ENCODE assay signal across 8 mouse cellular contexts in genomic region chr13:101766605-101767012, GRCm38 (mm10). TPM values are rescaled to one million over a fixed set of nuclear protein-coding genes. Genes with fewer than 3 reads are reported as not detected.
A peak's percentile ranks its signal among the peaks of the same experiment; 100 is the strongest.
DNase-seq lines count a peak whose midpoint lies in the region; ATAC-seq lines count a peak whose summit lies in the region.

No protein-coding gene starts in this region.

- H3K9me3 ChIP-seq in kidney, embryonic 14.5 days (ENCODE audit: control insufficient read depth, low read length), result no peaks in the 10 kb centered on the region
- no peaks in the 10 kb centered on the region for H3K9me3 ChIP-seq in hindbrain, embryonic 13.5 days
- no peaks in the 10 kb centered on the region for H3K9me3 ChIP-seq in midbrain, embryonic 13.5 days

- H3K4me1 ChIP-seq in kidney, embryonic 14.5 days (ENCODE audit: control insufficient read depth, insufficient read depth, low read length), result peaks cover 28% of the 10 kb centered on the region
- H3K4me1 ChIP-seq in hindbrain, embryonic 13.5 days (replicated peaks), result peaks cover 42% of the 10 kb centered on the region
- peaks cover 41% of the 10 kb centered on the region for H3K4me1 ChIP-seq in midbrain, embryonic 13.5 days (replicated peaks)

- WGBS in kidney, embryonic 14.5 days, result 0% methylated on average over 5 of the region's 5 CpGs
- WGBS in hindbrain, embryonic 13.5 days, result 0% methylated on average over 5 of the region's 5 CpGs
- WGBS in midbrain, embryonic 13.5 days, result under 1% methylated on average over 5 of the region's 5 CpGs

- no peak for DNase-seq in kidney, adult 18-20 months
- DNase-seq in adipocyte (ENCODE audit: low spot score), result peak; percentile 56
- DNase-seq in retina, postnatal 1 day, result no peak
- no peak for DNase-seq in left cerebral cortex, postnatal 14 days (ENCODE audit: low spot score in 2 of 2)
- no peak for DNase-seq in kidney, adult 11 months

- H3K4me2 ChIP-seq in kidney, embryonic 14.5 days (replicated peaks; ENCODE audit: low read depth, low read length), result peak overlapping the region; percentile 84
- peak overlapping the region; percentile 88 for H3K4me2 ChIP-seq in hindbrain, embryonic 13.5 days
- H3K4me2 ChIP-seq in midbrain, embryonic 13.5 days (replicated peaks), result peak overlapping the region; percentile 78

- no peak for ATAC-seq in kidney, embryonic 14.5 days (ENCODE audit: low FRiP score, low TSS enrichment)
- no peak for ATAC-seq in hindbrain, embryonic 13.5 days (ENCODE audit: low FRiP score)
- ATAC-seq in midbrain, embryonic 13.5 days, result no peak

- peak overlapping the region; percentile 91 for H3K9ac ChIP-seq in kidney, embryonic 14.5 days (ENCODE audit: low read depth, low read length)
- H3K9ac ChIP-seq in hindbrain, embryonic 13.5 days, result peak overlapping the region; percentile 97
- peak overlapping the region; percentile 87 for H3K9ac ChIP-seq in midbrain, embryonic 13.5 days (replicated peaks)

- intact Hi-C loops in left cerebral cortex, postnatal 14 days (cut with DNase I), result loop anchor here (5.0 kb wide), 1 partner anchor 141 kb away; no protein-coding TSS in a partner anchor

- no peaks in the 10 kb centered on the region for H3K27me3 ChIP-seq in kidney, embryonic 14.5 days (ENCODE audit: control insufficient read depth, insufficient read depth, low read length)
- H3K27me3 ChIP-seq in hindbrain, embryonic 13.5 days, result 0 out of 2 replicates have a peak, but pooled peaks cover 2% of the 10 kb centered on the region
- peaks cover 3% of the 10 kb centered on the region; the same call in 1 of the 2 replicates for H3K27me3 ChIP-seq in midbrain, embryonic 13.5 days

- peak overlapping the region; percentile 97; the same call in 1 of the 2 replicates for H3K27ac ChIP-seq in kidney, embryonic 14.5 days (ENCODE audit: low read depth, low read length)
- H3K27ac ChIP-seq in hindbrain, embryonic 13.5 days, result peak overlapping the region; percentile 97
- peak overlapping the region; percentile 97 for H3K27ac ChIP-seq in midbrain, embryonic 13.5 days

- H3K36me3 ChIP-seq in kidney, embryonic 14.5 days (ENCODE audit: control insufficient read depth, insufficient read depth, low read length), result no peaks in the 10 kb centered on the region
- H3K36me3 ChIP-seq in hindbrain, embryonic 13.5 days, result no peaks in the 10 kb centered on the region
- no peaks in the 10 kb centered on the region for H3K36me3 ChIP-seq in midbrain, embryonic 13.5 days

- peak overlapping the region; percentile 92 for H3K4me3 ChIP-seq in kidney, embryonic 14.5 days (ENCODE audit: low read length)
- H3K4me3 ChIP-seq in hindbrain, embryonic 13.5 days, result peak overlapping the region; percentile 94
- peak overlapping the region; percentile 95 for H3K4me3 ChIP-seq in midbrain, embryonic 13.5 days (replicated peaks)

RNA-seq across cellular contexts. Expression of gene Pik3r1, which starts 1.4 kb away (rescaled TPM):
- 34.9 and 63.2 TPM in 2 replicates for polyA plus RNA-seq in kidney, embryonic 14.5 days (2014; fragmentation: Nextera tagmentation; extraction: Ambion mirVana)
- 46.8 and 46.9 TPM in 2 replicates for polyA plus RNA-seq in hindbrain, embryonic 13.5 days (2015; fragmentation: Nextera tagmentation; extraction: Ambion mirVana)
- polyA plus RNA-seq in midbrain, embryonic 13.5 days (2015; fragmentation: Nextera tagmentation; extraction: Ambion mirVana), result 34.1 and 36.9 TPM in 2 replicates
- 100 to 1,000 TPM; 145 to 173 TPM for total RNA-seq in left cerebral cortex, postnatal 14 days (2021)
